32 mouse cellular contexts compared by ENCODE assay signal in genomic region chr8:117706141-117706540, GRCm38 (mm10). TPM values are rescaled to one million over a fixed set of nuclear protein-coding genes. Genes with fewer than 3 reads are reported as not detected.
DNase-seq lines count a peak whose midpoint lies in the region; ATAC-seq and TF ChIP-seq lines count a peak whose summit lies in the region.
"Had no signal": no experiment of that assay in that cellular context is flagged by ENCODE, and none has a peak within 500 bp of the region (broad histone marks: within the 10 kb centered on the region; RNA-seq: fewer than 3 reads in every experiment).

No protein-coding gene starts in this region.

- no peak for TF ChIP-seq EP300 in lung, postnatal 0 days (IDR thresholded peaks at IDR 0.05)
- TF ChIP-seq EP300 in stomach, postnatal 0 days (optimal IDR thresholded peaks at IDR 0.05) = no peak

- DNase-seq in lung, postnatal 0 days (ENCODE audit: low spot score) = peak; percentile 11
- no peak for DNase-seq in lung, postnatal 14 days
- DNase-seq in stomach, postnatal 0 days (ENCODE audit: low spot score) = peak; percentile 52
- DNase-seq in ovary, postnatal 10 days (ENCODE audit: low spot score) = no peak
- DNase-seq: adrenal gland, adult 2 months; adrenal gland, postnatal 14 days; cerebellum, adult 11 months; cerebellum, adult 2 months; cerebellum, adult 9-11 months; cerebellum, postnatal 25 days; gastrocnemius, postnatal 25 days; heart, adult 18-20 months; heart, postnatal 14 days; heart, postnatal 4 days had no signal

- 74% methylated on average over 4 of the region's 4 CpGs for WGBS in intestine, postnatal 0 days
- 81% methylated on average over 4 of the region's 4 CpGs for WGBS in intestine, embryonic 16.5 days
- 81% methylated on average over 4 of the region's 4 CpGs for WGBS in lung, postnatal 0 days
- WGBS in stomach, postnatal 0 days = 85% methylated on average over 4 of the region's 4 CpGs

- H3K4me3 ChIP-seq in intestine, postnatal 0 days (ENCODE audit: low read depth, low read length) = no peak overlapping the region
- H3K4me3 ChIP-seq in intestine, embryonic 16.5 days (ENCODE audit: low read length) = no peak overlapping the region
- no peak overlapping the region for H3K4me3 ChIP-seq in lung, postnatal 0 days (ENCODE audit: low read depth, low read length)
- no peak overlapping the region for H3K4me3 ChIP-seq in stomach, postnatal 0 days (ENCODE audit: low read depth, low read length)
- H3K4me3 ChIP-seq: embryonic facial prominence, embryonic 12.5 days; embryonic facial prominence, embryonic 15.5 days; erythroblast, embryonic 14.5 days; forebrain, embryonic 12.5 days; forebrain, embryonic 15.5 days; heart, embryonic 10.5 days; heart, embryonic 13.5 days had no signal

- H3K4me2 ChIP-seq in intestine, postnatal 0 days (replicated peaks; ENCODE audit: low read depth) = no peak overlapping the region
- no peak overlapping the region for H3K4me2 ChIP-seq in intestine, embryonic 16.5 days (ENCODE audit: low read depth, low read length)
- no peak overlapping the region for H3K4me2 ChIP-seq in lung, postnatal 0 days (replicated peaks; ENCODE audit: low read depth, low read length)
- no peak overlapping the region for H3K4me2 ChIP-seq in stomach, postnatal 0 days (replicated peaks; ENCODE audit: low read depth)
- H3K4me2 ChIP-seq: embryonic facial prominence, embryonic 12.5 days; embryonic facial prominence, embryonic 15.5 days; forebrain, embryonic 12.5 days; forebrain, embryonic 15.5 days; heart, embryonic 13.5 days; hindbrain, embryonic 14.5 days had no signal

- H3K36me3 ChIP-seq in intestine, postnatal 0 days (ENCODE audit: control insufficient read depth, insufficient read depth) = no peaks in the 10 kb centered on the region
- no peaks in the 10 kb centered on the region for H3K36me3 ChIP-seq in intestine, embryonic 16.5 days (ENCODE audit: control insufficient read depth, insufficient read depth, low read length)
- no peaks in the 10 kb centered on the region for H3K36me3 ChIP-seq in lung, postnatal 0 days (ENCODE audit: insufficient read depth, low read length)
- no peaks in the 10 kb centered on the region for H3K36me3 ChIP-seq in stomach, postnatal 0 days (ENCODE audit: control insufficient read depth, insufficient read depth, low read length)
- H3K36me3 ChIP-seq: embryonic facial prominence, embryonic 12.5 days; embryonic facial prominence, embryonic 15.5 days; forebrain, embryonic 12.5 days; forebrain, embryonic 15.5 days; heart, embryonic 10.5 days; heart, embryonic 13.5 days had no signal

- ATAC-seq in intestine, postnatal 0 days = peak; percentile 40; the same call in 1 of the 2 replicates
- no peak for ATAC-seq in intestine, embryonic 16.5 days
- ATAC-seq in lung, postnatal 0 days = no peak
- peak; percentile 56 for ATAC-seq in megakaryocyte, adult 5-6 weeks (ENCODE audit: poor library complexity, severe bottlenecking)
- peak; percentile 84 for ATAC-seq in stomach, postnatal 0 days (ENCODE audit: low FRiP score, low TSS enrichment)
- no peak for ATAC-seq in erythroblast, adult 5-6 weeks (replicated peaks; ENCODE audit: low FRiP score, poor library complexity, severe bottlenecking)
- ATAC-seq: CD4-positive, CD25-positive, alpha-beta regulatory T cell, adult 4 months; forebrain, embryonic 15.5 days had no signal

- no peaks in the 10 kb centered on the region for H3K9me3 ChIP-seq in intestine, postnatal 0 days (ENCODE audit: control insufficient read depth)
- H3K9me3 ChIP-seq in intestine, embryonic 16.5 days (ENCODE audit: control insufficient read depth, low read length) = no peaks in the 10 kb centered on the region
- H3K9me3 ChIP-seq in lung, postnatal 0 days (ENCODE audit: low read length) = no peaks in the 10 kb centered on the region
- H3K9me3 ChIP-seq in stomach, postnatal 0 days (ENCODE audit: control insufficient read depth, low read length) = no peaks in the 10 kb centered on the region
- H3K9me3 ChIP-seq: embryonic facial prominence, embryonic 12.5 days; embryonic facial prominence, embryonic 15.5 days; forebrain, embryonic 12.5 days; forebrain, embryonic 15.5 days; heart, embryonic 10.5 days; heart, embryonic 13.5 days had no signal

- no peak for TF ChIP-seq CTCF in intestine, postnatal 0 days (IDR thresholded peaks at IDR 0.05; ENCODE audit: low read depth)
- TF ChIP-seq CTCF in lung, postnatal 0 days (IDR thresholded peaks at IDR 0.05) = no peak
- no peak for TF ChIP-seq CTCF in stomach, postnatal 0 days (IDR thresholded peaks at IDR 0.05; ENCODE audit: low read depth)

- 0 out of 2 replicates have a peak, but pooled peaks cover 3% of the 10 kb centered on the region for H3K4me1 ChIP-seq in intestine, postnatal 0 days (replicated peaks; ENCODE audit: control insufficient read depth, insufficient read depth, low read length)
- no peaks in the 10 kb centered on the region for H3K4me1 ChIP-seq in intestine, embryonic 16.5 days (ENCODE audit: control insufficient read depth, insufficient read depth, low read length)
- H3K4me1 ChIP-seq in lung, postnatal 0 days (ENCODE audit: insufficient read depth, low read depth, low read length) = no peaks in the 10 kb centered on the region
- no peaks in the 10 kb centered on the region for H3K4me1 ChIP-seq in stomach, postnatal 0 days (replicated peaks; ENCODE audit: control insufficient read depth, insufficient read depth)
- H3K4me1 ChIP-seq: heart, embryonic 13.5 days had no signal

- no peak overlapping the region for H3K9ac ChIP-seq in intestine, postnatal 0 days (ENCODE audit: low read depth, low read length)
- H3K9ac ChIP-seq in intestine, embryonic 16.5 days (ENCODE audit: low read depth, low read length) = no peak overlapping the region
- H3K9ac ChIP-seq in lung, postnatal 0 days (replicated peaks; ENCODE audit: low read depth) = no peak overlapping the region
- no peak overlapping the region for H3K9ac ChIP-seq in stomach, postnatal 0 days (ENCODE audit: low read length)
- H3K9ac ChIP-seq: embryonic facial prominence, embryonic 12.5 days; embryonic facial prominence, embryonic 15.5 days; forebrain, embryonic 12.5 days; forebrain, embryonic 15.5 days; heart, embryonic 13.5 days; hindbrain, embryonic 14.5 days had no signal

- no peak overlapping the region; the same call in 1 of the 2 replicates for H3K27ac ChIP-seq in intestine, postnatal 0 days (ENCODE audit: low read depth, low read length)
- no peak overlapping the region for H3K27ac ChIP-seq in intestine, embryonic 16.5 days (ENCODE audit: low read length)
- H3K27ac ChIP-seq in lung, postnatal 0 days (ENCODE audit: low read length) = no peak overlapping the region
- no peak overlapping the region for H3K27ac ChIP-seq in stomach, postnatal 0 days (replicated peaks)
- H3K27ac ChIP-seq: embryonic facial prominence, embryonic 12.5 days; embryonic facial prominence, embryonic 15.5 days; forebrain, embryonic 12.5 days; forebrain, embryonic 15.5 days; heart, embryonic 10.5 days; heart, embryonic 13.5 days; hindbrain, embryonic 14.5 days had no signal

- no peaks in the 10 kb centered on the region for H3K27me3 ChIP-seq in intestine, postnatal 0 days (replicated peaks; ENCODE audit: control insufficient read depth, insufficient read depth, low read length)
- H3K27me3 ChIP-seq in intestine, embryonic 16.5 days (replicated peaks; ENCODE audit: control insufficient read depth, insufficient read depth, low read length) = no peaks in the 10 kb centered on the region
- H3K27me3 ChIP-seq in lung, postnatal 0 days (replicated peaks; ENCODE audit: insufficient read depth, low read length) = no peaks in the 10 kb centered on the region
- H3K27me3 ChIP-seq in stomach, postnatal 0 days (ENCODE audit: control insufficient read depth, insufficient read depth, low read length) = no peaks in the 10 kb centered on the region
- H3K27me3 ChIP-seq: embryonic facial prominence, embryonic 12.5 days; embryonic facial prominence, embryonic 15.5 days; forebrain, embryonic 15.5 days; heart, embryonic 13.5 days had no signal

RNA-seq across cellular contexts. Expression of gene Hsd17b2, which starts 4.4 kb away (rescaled TPM):
- 66.3 and 69.9 TPM in 2 replicates for polyA plus RNA-seq in intestine, postnatal 0 days (2015; fragmentation: Nextera tagmentation; extraction: Ambion mirVana)
- 50.8 and 52.4 TPM in 2 replicates for polyA plus RNA-seq in intestine, embryonic 16.5 days (2015; fragmentation: Nextera tagmentation; extraction: Ambion mirVana)
- polyA plus RNA-seq in lung, postnatal 0 days (2015; fragmentation: Nextera tagmentation; extraction: Ambion mirVana) = 0.16 and 0.24 TPM in 2 replicates
- total RNA-seq in megakaryocyte, adult 5-6 weeks (2015) = 0.84 TPM in 1 of 2 replicates, not detected in the other
- total RNA-seq in megakaryocyte, adult 5-6 weeks (2017) = not detected in 2 replicates
- polyA plus RNA-seq in stomach, postnatal 0 days (2015; fragmentation: Nextera tagmentation; extraction: Ambion mirVana) = 113 and 124 TPM in 2 replicates
- not detected in 2 replicates for total RNA-seq in erythroblast, adult 5-6 weeks (2015; ENCODE audit: low replicate concordance)
- 1.0 TPM in 1 of 2 replicates, not detected in the other for total RNA-seq in erythroblast, adult 5-6 weeks (2017; ENCODE audit: low replicate concordance)
- total RNA-seq: common myeloid progenitor, adult 5-6 weeks; gastrocnemius, adult 8-10 months; gastrocnemius, postnatal 25 days; heart, adult 18-20 months; heart, postnatal 14 days; heart, postnatal 4 days; MEL had no signal
- polyA plus RNA-seq: C2C12; embryonic facial prominence, embryonic 12.5 days; erythroblast, embryonic 14.5 days; forebrain, embryonic 12.5 days; forebrain, embryonic 15.5 days; hindbrain, embryonic 11.5 days had no signal

RNA-seq across cellular contexts. Expression of gene Sdr42e1, which starts 32.7 kb away (rescaled TPM):
- 6.0 and 7.7 TPM in 2 replicates for polyA plus RNA-seq in intestine, postnatal 0 days (2015; fragmentation: Nextera tagmentation; extraction: Ambion mirVana)
- 7.9 and 8.7 TPM in 2 replicates for polyA plus RNA-seq in intestine, embryonic 16.5 days (2015; fragmentation: Nextera tagmentation; extraction: Ambion mirVana)
- polyA plus RNA-seq in lung, postnatal 0 days (2015; fragmentation: Nextera tagmentation; extraction: Ambion mirVana) = 3.1 and 3.4 TPM in 2 replicates
- 2.3 and 3.1 TPM in 2 replicates for total RNA-seq in megakaryocyte, adult 5-6 weeks (2015)
- 3.3 and 4.1 TPM in 2 replicates for total RNA-seq in megakaryocyte, adult 5-6 weeks (2017)
- polyA plus RNA-seq in stomach, postnatal 0 days (2015; fragmentation: Nextera tagmentation; extraction: Ambion mirVana) = 24.2 and 28.8 TPM in 2 replicates
- total RNA-seq in erythroblast, adult 5-6 weeks (2015; ENCODE audit: low replicate concordance) = 0.96 and 4.0 TPM in 2 replicates
- total RNA-seq in erythroblast, adult 5-6 weeks (2017; ENCODE audit: low replicate concordance) = 0.42 TPM in 1 of 2 replicates, not detected in the other
- total RNA-seq: MEL had no signal
- polyA plus RNA-seq: C2C12; erythroblast, embryonic 14.5 days had no signal

Comparison
In these comparisons a context has a peak if more than half of its experiments do, and no peak if none do; other contexts are left out.
1. ATAC-seq: peak in intestine, postnatal 0 days (single experiment), megakaryocyte, adult 5-6 weeks (single experiment) and stomach, postnatal 0 days (single experiment); none in intestine, embryonic 16.5 days (single experiment), lung, postnatal 0 days (single experiment) and erythroblast, adult 5-6 weeks (single experiment).
2. DNase-seq: peak in lung, postnatal 0 days (single experiment) and stomach, postnatal 0 days (single experiment); none in lung, postnatal 14 days (single experiment) and ovary, postnatal 10 days (single experiment).
3. RNA of gene Hsd17b2, which starts 4.4 kb away (polyA plus RNA-seq): 113 to 124 TPM in stomach, postnatal 0 days, 66.3 to 69.9 TPM in intestine, postnatal 0 days and 50.8 to 52.4 TPM in intestine, embryonic 16.5 days; 0.16 to 0.24 TPM in lung, postnatal 0 days; every median in the first group is over 10 times any median in the second.